Mouse (Mus musculus) inflammation-experienced regulatory T-cells, adult 6 months (primary cell): ENCODE data around the gene Mr1. TPM values are rescaled to one million over a fixed set of nuclear protein-coding genes. Genes with fewer than 3 reads are reported as not detected.
A peak's percentile ranks its signal among the peaks of the same experiment; 100 is the strongest.

ENCODE experiments used
- ATAC-seq: one replicate; pipeline ENCODE4 v1.8.0; 2017
- polyA plus RNA-seq, 3 experiments: library from polyadenylated mRNA; unstranded; fragments of 100-300 nt; shearing (Covaris generic); gene quantifications; one replicate each; pipeline ENCODE4 v1.2.1; 2017

The Mr1 gene
- polyA plus RNA-seq, result 10 to 100 TPM; 14.3 to 23.5 (median 22.1) TPM

GRCm38 (mm10) chr1:155146572-155146980 is at the start of gene Mr1:
Gene Mr1, minus strand, starts transcription at chr1:155146814.
- peak; percentile 98 for ATAC-seq

- no peak for ATAC-seq
Observed at GRCm38 (mm10) chr1:155192805-155193368, 46.3 kb upstream of the Mr1 start.

GRCm38 (mm10) chr1:155191671-155192070 is 45.1 kb upstream of the Mr1 start:
- ATAC-seq, result no peak

GRCm38 (mm10) chr1:155191219-155191618 is 44.6 kb upstream of the Mr1 start:
- ATAC-seq, result no peak

- no peak for ATAC-seq
Observed at GRCm38 (mm10) chr1:155188656-155189055, 42.0 kb upstream of the Mr1 start.

GRCm38 (mm10) chr1:155184191-155184590 is 37.6 kb upstream of the Mr1 start:
- ATAC-seq, result no peak

- ATAC-seq, result no peak
Observed at GRCm38 (mm10) chr1:155178192-155178924, 31.7 kb upstream of the Mr1 start.

GRCm38 (mm10) chr1:155174424-155174823 is 27.8 kb upstream of the Mr1 start:
- ATAC-seq, result peak; percentile 49

GRCm38 (mm10) chr1:155173644-155174016 is 27.0 kb upstream of the Mr1 start:
- ATAC-seq, result peak; percentile 71

GRCm38 (mm10) chr1:155172895-155173643 is 26.5 kb upstream of the Mr1 start:
- peak; percentile 46 for ATAC-seq

GRCm38 (mm10) chr1:155169935-155170334 is 23.3 kb upstream of the Mr1 start:
- no peak for ATAC-seq

- ATAC-seq, result no peak
Observed at GRCm38 (mm10) chr1:155167453-155167852, 20.8 kb upstream of the Mr1 start.

GRCm38 (mm10) chr1:155158970-155159484 is 12.4 kb upstream of the Mr1 start:
- ATAC-seq, result peak; percentile 42

- ATAC-seq, result peak; percentile 94
Observed at GRCm38 (mm10) chr1:155158141-155158969, 11.7 kb upstream of the Mr1 start, which contains the start of gene Stx6. Gene Stx6, plus strand, starts transcription at chr1:155158715.

GRCm38 (mm10) chr1:155153906-155154305 is 7.3 kb upstream of the Mr1 start:
- no peak for ATAC-seq

- ATAC-seq, result no peak
Observed at GRCm38 (mm10) chr1:155150821-155151220, 4.2 kb upstream of the Mr1 start.

GRCm38 (mm10) chr1:155149403-155149802 is 2.8 kb upstream of the Mr1 start:
- ATAC-seq, result no peak

- ATAC-seq, result no peak
Observed at GRCm38 (mm10) chr1:155147228-155147627, 614 bp upstream of the Mr1 start.

- ATAC-seq, result peak; percentile 71
Observed at GRCm38 (mm10) chr1:155145620-155146019, 994 bp downstream of the Mr1 start.

- peak; percentile 94 for ATAC-seq
Observed at GRCm38 (mm10) chr1:155140076-155140475, 6.5 kb downstream of the Mr1 start.

GRCm38 (mm10) chr1:155138795-155139194 is 7.8 kb downstream of the Mr1 start:
- ATAC-seq, result peak; percentile 55

- ATAC-seq, result no peak
Observed at GRCm38 (mm10) chr1:155134866-155135265, 11.7 kb downstream of the Mr1 start.
